Mouse (Mus musculus) megakaryocyte-erythroid progenitor cell, adult 5 weeks (primary cell): ENCODE measurements around the gene Gm6034. TPM values are rescaled to one million over a fixed set of nuclear protein-coding genes. Genes with fewer than 3 reads are reported as not detected.

Experiments used
- polyA plus RNA-seq: library from polyadenylated mRNA; stranded (reverse); fragments of >175 nt; gene quantifications from 2 replicates; pipeline ENCODE4 v1.2.3, GENCODE M21; 2012

Gene Gm6034
- 0.03 TPM in 1 of 2 replicates, not detected in the other for polyA plus RNA-seq

GRCm38 (mm10) chr17:36042610-36043169, at the start of gene Gm6034, which contains the start of gene H2-T22:
Gene Gm6034, plus strand, starts transcription at chr17:36042961.
Gene H2-T22, minus strand, starts transcription at chr17:36042747.

GRCm38 (mm10) chr17:36020191-36021073, 22.3 kb upstream of the Gm6034 start, which contains the start of gene H2-T24:
Gene H2-T24, minus strand, starts transcription at chr17:36020560.

GRCm38 (mm10) chr17:36032351-36032875, 10.3 kb upstream of the Gm6034 start, which contains the start of gene H2-T23:
Gene H2-T23, minus strand, starts transcription at chr17:36032855.

GRCm38 (mm10) chr17:36058362-36058761, 15.6 kb downstream of the Gm6034 start, which contains the start of gene Gm11127:
Gene Gm11127, minus strand, starts transcription at chr17:36058371.

Other genes with a start within 250 kb of the Gm6034 start
- 131 and 159 TPM in 2 replicates for gene Ier3, start 221.3 kb upstream of the Gm6034 start, polyA plus RNA-seq
- gene Flot1, start 219.7 kb upstream of the Gm6034 start, polyA plus RNA-seq = 86.8 and 112 TPM in 2 replicates
- gene Tubb5, start 204.7 kb upstream of the Gm6034 start, polyA plus RNA-seq = 310 and 318 TPM in 2 replicates
- gene Mdc1, start 201.4 kb upstream of the Gm6034 start, polyA plus RNA-seq = 20.6 and 21.4 TPM in 2 replicates
- gene Nrm, start 181.6 kb upstream of the Gm6034 start, polyA plus RNA-seq = 36.4 and 39.2 TPM in 2 replicates
- 108 and 116 TPM in 2 replicates for gene Ppp1r18, start 177.4 kb upstream of the Gm6034 start, polyA plus RNA-seq
- gene Dhx16, start 163.1 kb upstream of the Gm6034 start, polyA plus RNA-seq = 55.5 and 78.6 TPM in 2 replicates
- gene 2310061I04Rik, start 145.5 kb upstream of the Gm6034 start, polyA plus RNA-seq = 115 and 120 TPM in 2 replicates
- 20.1 and 28.3 TPM in 2 replicates for gene Atat1, start 132.9 kb upstream of the Gm6034 start, polyA plus RNA-seq
- 7.6 and 13.3 TPM in 2 replicates for gene Mrps18b, start 126.6 kb upstream of the Gm6034 start, polyA plus RNA-seq
- gene Ppp1r10, start 126.5 kb upstream of the Gm6034 start, polyA plus RNA-seq = 37.9 and 38.9 TPM in 2 replicates
- gene Abcf1, start 73.2 kb upstream of the Gm6034 start, polyA plus RNA-seq = 147 and 199 TPM in 2 replicates
- gene Gnl1, start 63.1 kb upstream of the Gm6034 start, polyA plus RNA-seq = 103 and 140 TPM in 2 replicates
- gene Prr3, start 62.7 kb upstream of the Gm6034 start, polyA plus RNA-seq = 43.9 and 60.7 TPM in 2 replicates
- 0.94 and 2.0 TPM in 2 replicates for gene H2-T24, start 22.4 kb upstream of the Gm6034 start, polyA plus RNA-seq
- 172 and 205 TPM in 2 replicates for gene H2-T23, start 10.1 kb upstream of the Gm6034 start, polyA plus RNA-seq
- 22.4 and 24.0 TPM in 2 replicates for gene H2-T22, start 214 bp upstream of the Gm6034 start, polyA plus RNA-seq
- 0.09 TPM in 1 of 2 replicates, not detected in the other for gene Gm11127, start 15.4 kb downstream of the Gm6034 start, polyA plus RNA-seq
- 0.06 TPM in 1 of 2 replicates, not detected in the other for gene Gm19684, start 78.7 kb downstream of the Gm6034 start, polyA plus RNA-seq
- not detected in 2 replicates for gene Gm7030, start 86.5 kb downstream of the Gm6034 start, polyA plus RNA-seq
- not detected in 2 replicates for gene Gm8909, start 125.6 kb downstream of the Gm6034 start, polyA plus RNA-seq
- gene H2-T3, start 147.3 kb downstream of the Gm6034 start, polyA plus RNA-seq = 0.16 TPM in 1 of 2 replicates, not detected in the other
- 86.1 and 97.9 TPM in 2 replicates for gene Rpp21, start 215.1 kb downstream of the Gm6034 start, polyA plus RNA-seq
- 10.1 and 14.0 TPM in 2 replicates for gene Trim39, start 229.3 kb downstream of the Gm6034 start, polyA plus RNA-seq
- not detected in 2 replicates for gene H2-M10.2, start 243.5 kb downstream of the Gm6034 start, polyA plus RNA-seq